Mouse (Mus musculus): Measurements from ENCODE around the gene Erc2. TPM values are rescaled to one million over a fixed set of nuclear protein-coding genes. Genes with fewer than 3 reads are reported as not detected.

Gene Erc2
- total RNA-seq, 2 experiments from 2014 or later = 227 to 232 TPM

DNA sequence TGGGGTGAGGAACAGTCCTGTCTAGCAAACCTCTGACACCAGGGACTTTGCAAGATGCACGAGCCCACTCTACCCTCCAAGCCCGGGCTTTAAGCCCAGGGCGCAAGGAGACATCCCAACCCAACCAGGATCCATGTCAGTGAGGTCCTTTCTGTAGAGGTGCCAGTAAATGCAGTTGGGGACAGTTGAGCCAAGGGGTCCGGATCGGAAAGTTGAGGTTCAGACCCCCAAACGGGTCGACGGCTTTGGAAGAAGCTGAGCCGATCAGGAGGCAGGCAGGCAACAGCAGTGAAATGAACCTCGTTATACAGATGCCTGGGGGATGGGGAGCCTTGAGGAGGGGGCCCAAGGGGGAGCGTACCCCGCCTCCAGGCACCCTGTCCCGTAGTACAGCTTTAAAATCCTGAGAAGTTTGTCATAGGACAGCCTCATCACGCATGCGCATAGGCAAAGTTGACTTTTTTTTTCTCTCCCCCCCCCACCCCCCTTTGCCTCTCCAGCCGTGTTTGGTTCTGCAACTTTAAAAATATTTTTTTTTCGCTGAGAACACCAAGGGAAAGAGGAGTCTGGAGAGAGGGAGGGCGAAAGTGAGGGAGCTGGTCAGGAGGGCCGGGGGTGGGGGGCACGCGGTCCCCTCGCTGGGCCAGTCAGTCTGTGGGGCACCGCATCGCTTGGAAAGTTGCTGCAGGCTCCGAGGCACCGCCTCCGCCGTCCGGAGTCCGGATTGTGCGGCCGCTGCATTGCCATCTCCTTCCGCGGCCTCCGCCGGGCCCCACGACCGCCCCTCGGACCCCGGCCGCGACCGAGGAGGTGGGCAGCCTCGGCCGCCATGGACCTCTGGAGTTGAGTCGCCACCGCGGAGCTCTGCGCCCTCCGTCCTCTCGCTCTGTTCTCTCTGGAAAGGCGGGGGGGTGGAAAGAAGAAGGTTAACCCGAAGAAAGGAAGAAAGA, 882.1 kb downstream of the Erc2 start, which contains the start of gene Wnt5a:
Gene Wnt5a, plus strand, starts transcription at position 650 of the 950 bp plus-strand sequence.
- DNase-seq (ENCODE audit: low spot score in 2 of 2) = no peak
- intact Hi-C loops (cut with DNase I) = loop anchor here (5.0 to 10.0 kb wide), 4 partner anchors 180 to 588 kb away; no protein-coding TSS in a partner anchor

DNA sequence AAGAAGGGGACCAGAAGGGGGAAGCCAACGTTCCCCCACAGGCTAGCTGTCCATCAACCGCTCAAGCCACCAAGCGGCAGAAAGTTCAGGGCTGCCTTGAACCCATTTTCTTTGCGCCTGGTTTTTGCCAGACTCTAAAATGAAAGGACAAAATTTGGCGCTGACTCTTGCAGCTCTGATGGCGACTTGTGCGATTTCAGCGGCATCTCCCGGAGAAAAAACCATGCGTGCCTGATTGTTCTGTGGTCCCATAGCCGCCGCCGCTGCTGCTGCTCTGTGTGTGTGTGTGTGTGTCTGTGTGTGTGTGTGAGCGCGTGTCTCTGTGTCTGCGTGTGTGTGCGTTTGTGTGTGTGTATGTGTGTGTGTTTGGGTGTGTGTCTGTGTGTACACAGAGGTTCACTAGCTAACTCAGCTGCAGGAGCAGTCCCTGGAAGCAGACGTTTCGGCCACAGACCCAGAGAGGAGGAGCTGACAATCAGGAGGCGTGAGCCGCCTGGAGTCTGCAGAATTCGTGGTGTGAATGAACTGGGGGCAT, 882.9 kb downstream of the Erc2 start:
- DNase-seq (ENCODE audit: low spot score in 2 of 2) = peak; percentile 31

GRCm38 (mm10) chr14:28505586-28506375, 883.6 kb downstream of the Erc2 start:
- peak; percentile 12 to 37 for DNase-seq (ENCODE audit: low spot score in 2 of 2)
- intact Hi-C loops (cut with DNase I) = loop anchor here (2.0 to 10.0 kb wide), 5 partner anchors 181 to 697 kb away; no protein-coding TSS in a partner anchor

More for the DNA sequence above, 882.9 kb downstream of the Erc2 start:
- intact Hi-C loops (cut with DNase I) = loop anchor here (5.0 to 10.0 kb wide), 4 partner anchors 180 to 587 kb away; no protein-coding TSS in a partner anchor

GRCm38 (mm10) chr14:28506376-28506831, 884.2 kb downstream of the Erc2 start:
- peak in 1 of 2 experiments; percentile 6 for DNase-seq (ENCODE audit: low spot score in 2 of 2)
- intact Hi-C loops (cut with DNase I) = loop anchor here (2.0 to 10.0 kb wide), 5 partner anchors 182 to 698 kb away; no protein-coding TSS in a partner anchor

GRCm38 (mm10) chr14:28507011-28507410, 884.8 kb downstream of the Erc2 start:
- no peak for DNase-seq (ENCODE audit: low spot score in 2 of 2)
- intact Hi-C loops (cut with DNase I) = loop anchor here (2.0 to 10.0 kb wide), 5 partner anchors 182 to 698 kb away; no protein-coding TSS in a partner anchor

DNA sequence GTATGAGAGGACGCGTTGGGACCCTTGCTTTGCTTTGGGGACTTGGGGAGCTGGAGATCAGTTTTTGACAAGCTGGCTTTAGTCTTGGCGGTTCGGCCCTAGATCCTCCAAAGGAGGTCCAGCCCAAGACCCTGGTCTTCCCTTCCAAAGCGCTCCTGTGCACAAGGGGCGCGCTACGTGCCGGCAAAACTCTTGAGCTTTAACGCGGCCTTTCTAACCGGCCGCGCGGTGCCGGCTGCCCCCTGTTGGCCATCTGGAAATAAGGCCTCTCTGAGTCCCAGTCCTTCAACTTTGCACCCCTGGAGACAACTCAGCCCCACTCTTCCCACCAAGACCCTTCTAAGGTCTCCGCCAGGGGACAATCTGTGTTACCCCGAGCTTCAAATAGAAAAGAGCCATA, 885.2 kb downstream of the Erc2 start:
- DNase-seq (ENCODE audit: low spot score in 2 of 2) = peak; percentile 59 to 60
- intact Hi-C loops (cut with DNase I) = loop anchor here (2.0 to 10.0 kb wide), 5 partner anchors 183 to 699 kb away; no protein-coding TSS in a partner anchor

DNA sequence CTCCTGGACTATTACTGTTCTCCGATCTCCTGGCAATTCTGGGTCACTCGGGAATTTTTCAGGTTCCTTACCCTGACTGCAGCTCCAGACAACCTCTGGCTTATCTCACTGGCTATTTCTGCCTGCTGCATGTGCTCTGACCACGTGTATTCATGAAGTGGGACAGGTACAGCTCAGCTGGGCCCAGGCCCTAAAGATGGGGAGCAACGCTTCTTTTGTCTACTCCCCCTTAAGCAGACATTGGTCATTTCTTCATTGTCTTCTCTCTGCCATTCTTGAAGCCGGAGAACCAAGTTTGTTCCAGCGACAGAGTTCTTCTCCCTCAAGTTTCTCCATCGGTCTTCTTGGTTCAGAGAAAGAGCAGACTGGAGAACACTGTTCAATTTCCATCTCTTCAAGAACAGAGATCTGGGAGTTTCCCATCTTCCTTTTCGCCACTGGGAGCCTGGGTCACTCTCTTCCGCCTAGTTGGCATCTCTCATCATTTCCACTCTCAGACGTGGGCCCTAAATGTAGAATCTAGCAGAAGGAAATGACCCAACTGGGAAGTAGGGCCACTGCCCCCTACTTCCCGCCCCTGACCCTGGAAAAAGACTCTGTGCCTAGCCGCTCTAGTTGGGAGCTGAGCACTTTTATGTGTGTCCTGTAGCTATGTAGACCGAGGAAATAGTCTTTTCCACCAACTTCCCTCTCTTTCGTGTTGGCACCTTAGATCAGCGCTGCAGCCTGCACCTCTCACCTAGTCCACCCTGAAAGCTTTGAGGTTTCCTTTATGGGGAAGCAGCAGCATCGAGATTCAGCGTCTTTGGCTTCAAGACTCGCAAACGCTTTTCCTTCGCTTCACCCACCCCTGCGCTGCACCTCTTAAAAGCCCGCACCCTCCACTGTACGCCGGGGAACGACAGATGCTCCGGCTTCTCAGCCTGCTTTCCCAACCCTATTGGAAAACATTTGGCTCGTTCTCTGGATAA, 886.3 kb downstream of the Erc2 start:
- peak in 1 of 2 experiments; percentile 6 for DNase-seq (ENCODE audit: low spot score in 2 of 2)
- intact Hi-C loops (cut with DNase I) = loop anchor here (2.0 to 10.0 kb wide), 5 partner anchors 184 to 584 kb away; no protein-coding TSS in a partner anchor

DNA sequence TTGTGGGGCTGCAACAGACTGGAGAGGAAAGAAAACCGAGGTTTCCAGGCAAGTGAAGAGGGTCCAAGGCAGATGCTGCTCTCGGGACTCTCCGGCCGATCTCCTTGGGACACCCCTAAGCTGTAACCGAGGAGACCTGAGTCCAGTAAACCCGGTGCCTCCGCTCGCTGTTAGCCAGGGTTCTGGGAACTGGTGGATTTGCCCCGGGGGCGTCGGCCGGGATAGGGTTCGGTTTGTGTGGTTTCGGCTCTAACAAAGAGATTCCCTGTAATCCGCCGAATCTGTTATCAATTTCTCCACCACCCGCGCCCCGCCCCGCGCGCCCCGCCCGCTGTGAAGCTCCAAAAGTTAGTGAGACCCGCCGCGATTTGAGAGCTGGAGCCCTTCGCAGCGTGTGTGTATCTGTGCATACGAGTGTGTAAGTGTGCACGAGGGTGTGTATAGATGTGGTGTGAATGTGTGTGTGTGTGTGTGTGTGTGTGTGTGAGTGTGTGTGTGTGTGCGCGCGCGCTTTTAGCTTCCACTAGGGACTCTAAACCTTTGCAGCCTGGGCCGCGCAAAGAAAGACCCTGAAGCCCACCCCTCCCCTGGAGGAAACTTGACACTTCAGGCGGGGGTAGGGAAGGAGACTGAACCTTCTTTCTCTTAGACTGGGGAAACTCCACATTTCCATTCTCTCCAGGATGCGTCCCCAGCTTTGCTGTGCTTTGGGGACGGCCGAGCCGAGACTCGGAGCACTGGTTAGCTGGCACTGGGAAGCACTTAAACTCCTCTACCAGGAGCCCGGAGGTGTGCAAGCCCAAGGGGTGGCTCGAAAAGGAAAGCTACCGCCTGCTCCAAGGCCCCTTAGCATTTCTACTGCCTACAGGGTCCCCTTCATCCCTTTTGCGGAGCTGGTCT, 887.5 kb downstream of the Erc2 start:
- intact Hi-C loops (cut with DNase I) = loop anchor here (2.0 to 10.0 kb wide), 5 partner anchors 185 to 583 kb away; no protein-coding TSS in a partner anchor
- DNase-seq (ENCODE audit: low spot score in 2 of 2) = no peak

DNA sequence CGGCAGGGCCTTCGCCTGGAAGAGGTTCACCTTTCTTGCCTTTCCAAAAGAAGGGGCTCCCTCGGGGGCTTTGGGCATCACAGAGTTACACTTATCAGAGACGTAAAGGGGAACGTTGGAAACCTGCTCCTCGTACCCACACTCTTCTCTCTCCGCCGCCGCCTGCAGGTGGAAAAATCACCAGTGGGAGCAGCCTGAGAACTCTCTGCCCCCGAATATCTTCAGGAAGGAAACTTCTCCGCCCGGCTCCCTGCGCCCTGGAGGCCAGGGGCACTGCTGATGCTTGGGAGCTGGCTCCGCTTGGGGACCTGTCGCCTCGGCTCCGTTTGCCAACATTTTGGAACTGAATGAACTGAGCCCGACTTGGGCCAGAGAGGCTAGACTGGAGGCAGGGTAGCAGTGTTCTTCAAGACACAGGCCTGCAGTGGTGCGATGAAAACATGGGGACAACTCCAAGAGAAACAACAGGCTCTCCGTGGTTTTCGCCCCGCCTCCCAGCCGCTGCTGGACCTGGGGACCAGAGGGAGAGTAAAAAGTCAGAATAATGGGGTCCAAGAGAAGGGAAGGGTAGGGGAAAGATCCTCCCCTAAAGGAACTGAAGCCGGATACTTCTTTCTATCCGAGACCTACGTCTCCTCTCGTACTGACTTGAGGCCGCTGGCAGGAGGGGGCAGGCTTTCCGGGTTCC, 888.3 kb downstream of the Erc2 start:
- intact Hi-C loops (cut with DNase I) = no loop called here
- DNase-seq (ENCODE audit: low spot score in 2 of 2) = peak; percentile 8 to 39

DNA sequence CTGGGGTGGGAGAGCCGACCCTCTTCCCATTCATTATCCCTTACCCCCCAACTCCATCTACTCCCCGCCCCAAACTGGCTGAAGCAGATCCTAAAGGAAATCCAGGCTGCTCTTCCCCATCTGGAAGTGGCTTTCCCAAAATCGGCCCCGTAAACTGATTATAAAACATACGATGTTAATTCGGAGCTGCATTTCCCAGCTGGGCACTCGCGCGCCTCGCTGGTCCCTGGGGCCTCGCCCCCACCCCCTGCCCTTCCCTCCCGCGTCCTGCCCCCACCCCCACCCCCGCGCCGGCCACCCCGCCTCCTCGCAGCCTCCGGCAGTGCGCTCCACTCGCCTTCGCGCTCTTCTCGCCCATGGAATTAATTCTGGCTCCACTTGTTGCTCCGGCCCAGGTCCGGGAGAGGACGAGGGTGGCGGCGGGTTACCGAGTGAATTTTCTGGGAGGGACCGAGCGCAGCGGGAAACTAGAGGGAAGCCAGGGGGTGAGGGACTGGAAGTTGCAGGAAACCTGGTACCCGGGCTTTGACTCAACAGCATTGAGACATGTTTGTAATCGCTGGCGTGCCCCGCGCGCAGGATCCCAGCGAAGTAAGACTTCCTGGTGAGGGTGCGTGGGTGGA, 888.9 kb downstream of the Erc2 start:
- intact Hi-C loops (cut with DNase I) = no loop called here
- peak in 1 of 2 experiments; percentile 24 for DNase-seq (ENCODE audit: low spot score in 2 of 2)

GRCm38 (mm10) chr14:28512805-28513590, 890.8 kb downstream of the Erc2 start:
- no peak for DNase-seq (ENCODE audit: low spot score in 2 of 2)
- intact Hi-C loops (cut with DNase I) = no loop called here

DNA sequence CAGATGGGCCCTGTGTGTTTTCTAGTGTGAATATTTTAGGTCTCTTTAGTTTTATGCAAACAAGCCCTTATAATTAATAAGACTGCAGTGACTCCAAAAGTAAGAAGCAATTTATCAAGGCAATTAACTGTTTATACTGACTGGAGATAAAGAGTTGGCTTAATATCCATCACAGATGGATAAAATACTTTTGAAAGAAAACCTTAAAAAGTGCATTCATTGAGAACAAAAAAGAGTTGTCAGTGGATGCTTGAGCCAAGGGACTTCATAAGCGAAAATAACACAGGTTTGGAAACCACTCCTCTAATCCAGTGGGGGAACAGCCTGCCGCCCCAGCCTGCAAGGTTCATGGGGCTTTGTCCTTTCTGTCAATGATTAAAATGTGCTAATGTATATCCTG, 891.9 kb downstream of the Erc2 start:
- intact Hi-C loops (cut with DNase I) = no loop called here
- no peak for DNase-seq (ENCODE audit: low spot score in 2 of 2)

GRCm38 (mm10) chr14:28515331-28515730, 893.1 kb downstream of the Erc2 start:
- intact Hi-C loops (cut with DNase I) = no loop called here
- DNase-seq (ENCODE audit: low spot score in 2 of 2) = no peak

- no peak for DNase-seq (ENCODE audit: low spot score in 2 of 2)
- intact Hi-C loops (cut with DNase I) = no loop called here
These were observed 895.7 kb downstream of the Erc2 start for GRCm38 (mm10) chr14:28517631-28518560.

Measured in left cerebral cortex, postnatal 25 days (tissue).